Mouse (Mus musculus): Measurements from ENCODE around the gene Arl15. TPM values are rescaled to one million over a fixed set of nuclear protein-coding genes. Genes with fewer than 3 reads are reported as not detected.

Gene Arl15
- polyA plus RNA-seq, 1 experiment from 2014 or later = 11.8 TPM

DNA sequence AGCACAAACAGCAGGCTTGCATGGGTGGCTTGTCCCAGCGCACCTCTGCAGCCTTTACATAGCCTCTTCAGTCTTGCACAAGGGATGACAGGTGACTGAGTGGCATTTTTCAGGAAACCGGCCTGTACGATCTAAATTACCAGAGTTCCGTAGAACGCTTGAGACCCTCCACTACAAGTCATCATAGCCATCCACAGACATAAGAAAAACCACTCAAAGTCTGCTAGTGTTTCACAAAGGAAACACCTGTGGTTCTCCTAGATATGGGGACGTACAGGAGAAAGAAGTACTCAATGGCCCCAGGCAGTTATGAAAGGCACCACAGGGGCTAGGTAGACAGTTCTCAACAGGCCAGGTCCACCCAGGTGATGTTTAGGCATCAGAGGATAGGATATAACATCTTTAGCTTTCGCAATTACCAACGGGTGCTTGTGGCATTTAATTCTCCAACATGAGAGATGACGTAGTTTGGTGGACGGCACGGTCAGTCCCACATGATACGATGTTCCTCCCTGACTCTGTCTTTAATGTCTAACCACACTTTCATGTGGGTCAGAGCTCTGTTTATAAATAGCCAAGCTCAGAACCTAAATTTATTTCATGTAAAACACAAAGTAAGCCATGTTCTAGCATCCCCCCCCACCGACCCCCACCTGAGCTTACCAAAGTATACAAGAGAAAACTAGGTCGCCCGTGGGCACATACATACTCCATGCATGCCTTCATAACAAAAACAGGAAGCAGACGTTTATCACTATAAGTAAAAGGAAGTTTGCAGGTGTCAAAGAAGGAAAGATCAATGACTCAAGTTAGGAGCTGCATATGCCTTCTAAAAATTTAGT is 356.8 kb downstream of the Arl15 start:
- Histone ChIP-seq H3K9me3 (ENCODE audit: low read depth, low read length) (no peaks in the 10 kb centered on the region), H3K36me3 (ENCODE audit: insufficient read depth) (no peaks in the 10 kb centered on the region), H3K27ac (ENCODE audit: low read depth) (no peak overlapping the region), H3K4me3 (ENCODE audit: low read depth, low read length) (no peak overlapping the region), H3K4me1 (ENCODE audit: insufficient read depth) (no peaks in the 10 kb centered on the region), H3K4me2 (no peak overlapping the region), H3K9ac (no peak overlapping the region), H3K27me3 (ENCODE audit: insufficient read depth, low read length) (no peaks in the 10 kb centered on the region)
- WGBS = 78% methylated on average over 16 of the region's 16 CpGs
- ATAC-seq (ENCODE audit: insufficient read depth) (no peak), DNase-seq (no peak)
- no peak for TF ChIP-seq CTCF (IDR thresholded peaks at IDR 0.05; ENCODE audit: low read depth)

DNA sequence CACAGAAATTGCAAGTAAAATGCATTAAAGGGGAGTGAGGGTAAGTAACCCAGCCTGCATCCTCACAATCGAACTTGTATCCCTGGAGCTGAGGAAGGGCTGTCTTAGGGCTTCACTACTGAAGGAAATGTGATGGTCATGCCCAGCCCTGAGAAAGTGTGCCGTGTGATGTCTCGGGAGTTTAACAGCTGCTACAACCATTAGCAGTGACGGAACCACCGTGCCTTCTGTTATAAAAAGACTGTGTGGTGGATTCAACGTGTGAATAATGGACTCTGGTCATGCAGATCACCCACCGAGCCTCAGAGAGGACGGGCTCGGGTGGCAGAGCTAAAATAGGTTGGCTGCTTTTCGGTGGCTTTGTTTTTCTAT is 357.4 kb downstream of the Arl15 start:
- H3K27me3 ChIP-seq (ENCODE audit: insufficient read depth, low read length) = no peaks in the 10 kb centered on the region
- no peak overlapping the region for H3K9ac ChIP-seq
- H3K36me3 ChIP-seq (ENCODE audit: insufficient read depth) = no peaks in the 10 kb centered on the region
- no peak for TF ChIP-seq CTCF (IDR thresholded peaks at IDR 0.05; ENCODE audit: low read depth)
- DNase-seq (no peak), ATAC-seq (ENCODE audit: insufficient read depth) (no peak)
- no peak overlapping the region for H3K4me3 ChIP-seq (ENCODE audit: low read depth, low read length)
- WGBS = 65% methylated on average over 10 of the region's 10 CpGs
- H3K9me3 ChIP-seq (ENCODE audit: low read depth, low read length) = no peaks in the 10 kb centered on the region
- H3K27ac ChIP-seq (ENCODE audit: low read depth) = no peak overlapping the region
- H3K4me2 ChIP-seq = no peak overlapping the region
- no peaks in the 10 kb centered on the region for H3K4me1 ChIP-seq (ENCODE audit: insufficient read depth)

DNA sequence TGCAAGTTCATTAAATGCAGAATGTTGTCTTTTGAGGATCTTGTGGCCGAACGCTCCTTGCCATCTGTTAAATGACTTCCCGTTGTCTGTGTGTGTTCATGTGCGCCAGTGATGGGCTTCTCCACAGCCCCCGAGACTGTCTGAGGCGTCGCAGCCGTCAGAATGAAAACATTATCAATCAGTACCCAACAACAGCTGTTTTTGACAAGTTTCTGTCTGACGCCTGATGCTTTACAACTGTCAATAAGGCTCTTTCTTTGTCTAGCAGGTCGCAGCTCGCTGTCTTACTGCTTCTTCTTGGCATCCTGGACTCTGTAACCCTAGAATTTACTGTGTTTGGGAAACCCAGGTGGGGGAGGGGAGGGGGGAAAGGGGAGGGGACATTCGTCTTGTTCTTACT is 362.4 kb downstream of the Arl15 start:
- no peaks in the 10 kb centered on the region for H3K27me3 ChIP-seq (ENCODE audit: insufficient read depth, low read length)
- no peak overlapping the region for H3K9ac ChIP-seq
- H3K4me3 ChIP-seq (ENCODE audit: low read depth, low read length) = no peak overlapping the region
- no peak for TF ChIP-seq CTCF (IDR thresholded peaks at IDR 0.05; ENCODE audit: low read depth)
- H3K4me2 ChIP-seq = no peak overlapping the region
- H3K9me3 ChIP-seq (ENCODE audit: low read depth, low read length) = no peaks in the 10 kb centered on the region
- 37% methylated on average over 12 of the region's 12 CpGs for WGBS
- DNase-seq (peak; percentile 8), ATAC-seq (ENCODE audit: insufficient read depth) (no peak)
- H3K36me3 ChIP-seq (ENCODE audit: insufficient read depth) = no peaks in the 10 kb centered on the region
- no peak overlapping the region for H3K27ac ChIP-seq (ENCODE audit: low read depth)
- H3K4me1 ChIP-seq (ENCODE audit: insufficient read depth) = no peaks in the 10 kb centered on the region

DNA sequence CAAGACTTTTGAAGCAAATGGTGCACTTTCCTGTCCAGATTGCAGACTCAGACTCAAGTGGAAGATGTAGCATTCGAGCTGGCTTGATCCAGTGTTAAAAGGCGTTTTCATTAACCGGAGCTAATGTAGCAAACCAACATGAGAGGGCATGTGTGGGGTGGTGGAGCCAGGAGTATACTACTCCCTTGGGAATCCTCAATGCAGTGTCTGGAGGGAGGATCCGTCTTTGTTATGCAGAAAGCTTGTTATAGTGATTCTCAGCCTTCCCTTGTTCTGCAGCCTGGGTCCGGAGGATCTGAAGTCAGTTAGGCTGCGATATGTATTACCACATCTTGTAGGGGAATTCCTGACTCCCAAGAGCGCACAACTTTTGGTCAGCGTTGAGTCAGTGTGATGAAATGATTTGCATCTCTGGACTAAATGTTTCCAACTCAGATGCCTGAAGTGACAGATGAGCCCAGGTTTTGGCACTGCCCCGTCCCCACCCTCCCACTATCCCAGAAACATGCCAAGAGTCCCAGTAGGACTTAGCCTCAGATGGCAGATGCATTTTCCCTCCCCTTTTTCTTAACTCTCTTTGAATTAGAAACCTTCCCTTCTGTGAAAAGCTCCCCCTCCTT is 363.9 kb downstream of the Arl15 start:
- no peaks in the 10 kb centered on the region for H3K27me3 ChIP-seq (ENCODE audit: insufficient read depth, low read length)
- DNase-seq (no peak), ATAC-seq (ENCODE audit: insufficient read depth) (no peak)
- no peak overlapping the region for H3K27ac ChIP-seq (ENCODE audit: low read depth)
- no peaks in the 10 kb centered on the region for H3K9me3 ChIP-seq (ENCODE audit: low read depth, low read length)
- no peak overlapping the region for H3K4me3 ChIP-seq (ENCODE audit: low read depth, low read length)
- WGBS = 88% methylated on average over 9 of the region's 9 CpGs
- no peak overlapping the region for H3K9ac ChIP-seq
- no peak overlapping the region for H3K4me2 ChIP-seq
- H3K36me3 ChIP-seq (ENCODE audit: insufficient read depth) = no peaks in the 10 kb centered on the region
- TF ChIP-seq CTCF (IDR thresholded peaks at IDR 0.05; ENCODE audit: low read depth) = no peak
- no peaks in the 10 kb centered on the region for H3K4me1 ChIP-seq (ENCODE audit: insufficient read depth)

DNA sequence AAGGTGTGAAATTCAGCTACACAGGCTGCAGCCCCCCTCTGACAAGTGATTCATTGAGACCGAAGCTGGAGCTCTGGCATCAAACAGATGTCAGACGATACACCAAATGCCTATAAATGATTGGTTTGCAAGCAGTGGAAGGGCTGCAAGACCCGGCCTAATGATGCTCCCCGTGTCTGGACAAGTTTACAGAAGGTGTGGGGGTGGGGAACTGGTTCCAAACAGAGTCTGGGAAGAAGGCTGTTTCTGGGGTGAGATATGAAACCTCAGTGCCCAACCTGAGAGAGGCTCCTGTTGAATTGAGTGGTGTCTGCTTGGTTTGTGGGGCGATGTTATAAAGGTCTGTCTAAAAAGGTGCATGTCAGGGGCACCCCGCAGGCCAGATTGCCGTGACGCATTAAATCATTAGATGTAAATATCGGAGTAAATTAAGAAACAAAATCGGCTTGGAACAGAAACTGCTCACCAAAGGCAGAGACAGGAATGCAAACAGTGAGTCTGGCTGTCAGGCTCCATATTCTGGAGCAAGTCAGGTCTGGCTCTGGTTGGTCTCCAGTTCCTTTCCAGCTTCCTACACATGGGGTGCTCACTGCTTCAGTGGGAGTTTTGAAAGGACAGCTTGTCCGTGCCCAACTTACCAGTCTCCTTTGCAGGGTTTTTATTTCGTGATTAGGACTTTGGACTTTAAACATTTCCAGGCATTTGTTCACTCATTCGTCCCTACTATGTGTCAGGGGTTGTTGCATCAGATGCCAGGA is 365.5 kb downstream of the Arl15 start:
- 43% methylated on average over 13 of the region's 13 CpGs for WGBS
- Histone ChIP-seq H3K36me3 (ENCODE audit: insufficient read depth) (no peaks in the 10 kb centered on the region), H3K9me3 (ENCODE audit: low read depth, low read length) (no peaks in the 10 kb centered on the region), H3K27me3 (ENCODE audit: insufficient read depth, low read length) (no peaks in the 10 kb centered on the region), H3K9ac (no peak overlapping the region), H3K27ac (ENCODE audit: low read depth) (no peak overlapping the region), H3K4me2 (no peak overlapping the region), H3K4me3 (ENCODE audit: low read depth, low read length) (no peak overlapping the region), H3K4me1 (ENCODE audit: insufficient read depth) (no peaks in the 10 kb centered on the region)
- ATAC-seq (ENCODE audit: insufficient read depth) (no peak), DNase-seq (no peak)
- no peak for TF ChIP-seq CTCF (IDR thresholded peaks at IDR 0.05; ENCODE audit: low read depth)

DNA sequence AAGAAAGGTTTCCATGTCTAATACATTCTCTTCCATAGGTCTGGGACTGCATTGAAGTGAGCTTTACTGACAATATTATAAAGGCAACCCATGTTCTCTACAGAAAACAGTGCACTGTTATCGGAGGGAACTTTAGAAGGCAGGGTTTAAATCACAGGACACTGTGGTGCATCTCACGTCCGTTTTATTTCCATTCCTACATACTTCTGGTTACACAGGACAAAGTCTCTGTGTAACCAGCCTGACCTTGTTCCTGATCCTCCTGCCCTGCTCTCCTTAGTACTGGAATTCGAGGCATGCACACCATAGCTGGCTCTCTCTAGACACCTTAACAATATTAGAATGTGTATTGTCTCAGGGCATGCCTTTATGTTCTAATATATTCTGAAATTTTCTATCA is 368.4 kb downstream of the Arl15 start:
- Histone ChIP-seq H3K4me1 (ENCODE audit: insufficient read depth) (no peaks in the 10 kb centered on the region), H3K9me3 (ENCODE audit: low read depth, low read length) (no peaks in the 10 kb centered on the region), H3K4me2 (no peak overlapping the region), H3K27me3 (ENCODE audit: insufficient read depth, low read length) (no peaks in the 10 kb centered on the region), H3K27ac (ENCODE audit: low read depth) (no peak overlapping the region), H3K9ac (no peak overlapping the region), H3K4me3 (ENCODE audit: low read depth, low read length) (no peak overlapping the region), H3K36me3 (ENCODE audit: insufficient read depth) (no peaks in the 10 kb centered on the region)
- 53% methylated on average over 4 of the region's 4 CpGs for WGBS
- no peak for TF ChIP-seq CTCF (IDR thresholded peaks at IDR 0.05; ENCODE audit: low read depth)
- no peak for DNase-seq
- ATAC-seq (ENCODE audit: insufficient read depth) = no peak

DNA sequence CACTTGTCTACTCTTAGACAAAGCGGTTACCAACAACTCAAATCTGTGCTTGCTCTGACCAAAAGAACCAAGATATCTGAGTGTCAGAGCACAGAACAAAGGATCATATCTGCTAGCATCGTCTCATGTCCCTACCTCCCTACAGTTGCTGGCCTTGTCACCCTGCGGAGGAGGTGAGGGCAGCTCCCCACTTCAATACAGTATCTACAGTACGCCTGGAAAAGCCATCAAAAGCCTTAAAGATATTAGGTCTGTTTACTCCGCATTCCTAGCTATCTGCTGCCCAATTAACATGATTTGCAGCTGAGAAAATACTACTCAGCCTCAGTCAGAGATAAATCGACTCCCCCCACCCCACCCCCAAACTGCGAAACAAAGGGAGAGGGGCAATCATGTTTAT is 371.3 kb downstream of the Arl15 start:
- Histone ChIP-seq H3K36me3 (ENCODE audit: insufficient read depth) (no peaks in the 10 kb centered on the region), H3K27me3 (ENCODE audit: insufficient read depth, low read length) (no peaks in the 10 kb centered on the region), H3K4me1 (ENCODE audit: insufficient read depth) (no peaks in the 10 kb centered on the region), H3K4me2 (no peak overlapping the region), H3K9me3 (ENCODE audit: low read depth, low read length) (no peaks in the 10 kb centered on the region), H3K4me3 (ENCODE audit: low read depth, low read length) (no peak overlapping the region), H3K27ac (ENCODE audit: low read depth) (no peak overlapping the region), H3K9ac (no peak overlapping the region)
- 33% methylated on average over 7 of the region's 7 CpGs for WGBS
- no peak for TF ChIP-seq CTCF (IDR thresholded peaks at IDR 0.05; ENCODE audit: low read depth)
- no peak for DNase-seq
- no peak for ATAC-seq (ENCODE audit: insufficient read depth)
